In the genomic region with DNA sequence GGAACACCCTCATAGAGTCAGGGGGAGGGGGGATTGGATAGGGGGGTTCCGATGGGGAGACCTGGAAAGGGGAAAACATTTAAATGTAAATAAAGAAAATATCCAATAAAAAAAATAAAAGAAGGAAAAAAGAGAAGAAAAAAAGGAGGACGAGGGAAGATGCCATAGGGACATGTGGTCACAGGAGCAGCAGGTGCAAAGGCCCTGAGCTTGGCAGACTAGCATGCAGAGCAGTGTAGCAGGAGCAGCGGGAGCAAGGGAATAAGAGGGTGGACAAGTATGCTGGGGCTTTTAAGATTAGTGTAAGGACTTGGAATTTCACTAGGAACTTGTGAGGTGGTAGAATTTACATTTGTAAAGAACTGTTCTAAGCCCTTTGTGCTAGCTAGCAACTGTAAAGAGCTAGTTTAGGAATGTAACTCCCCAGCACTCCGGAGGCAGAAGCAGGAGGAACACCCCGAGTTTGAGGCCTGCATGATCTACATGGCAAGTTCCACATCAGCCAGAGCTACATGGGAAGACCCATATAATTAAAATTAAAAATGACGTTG, we compare ENCODE assay signal across 8 mouse cellular contexts. TPM values are rescaled to one million over a fixed set of nuclear protein-coding genes. Genes with fewer than 3 reads are reported as not detected.
DNase-seq lines count a peak whose midpoint lies in the region; ATAC-seq lines count a peak whose summit lies in the region.

No protein-coding gene starts in this region.

- H3K4me1 ChIP-seq in heart, embryonic 16.5 days (ENCODE audit: control insufficient read depth, insufficient read depth, low read length): peaks cover 15% of the 10 kb centered on the region
- peaks cover 36% of the 10 kb centered on the region for H3K4me1 ChIP-seq in hindbrain, embryonic 15.5 days (replicated peaks)
- peaks cover 38% of the 10 kb centered on the region for H3K4me1 ChIP-seq in midbrain, embryonic 13.5 days (replicated peaks)

- H3K4me3 ChIP-seq in heart, embryonic 16.5 days (ENCODE audit: low read length): no peak overlapping the region
- peak overlapping the region; percentile 77 for H3K4me3 ChIP-seq in hindbrain, embryonic 15.5 days
- H3K4me3 ChIP-seq in midbrain, embryonic 13.5 days (replicated peaks): peak overlapping the region; percentile 72

- intact Hi-C loops in heart, postnatal 25 days (cut with DNase I): no loop called here
- intact Hi-C loops in left cerebral cortex, postnatal 36 days (cut with DNase I): no loop called here

- ATAC-seq in heart, embryonic 16.5 days (replicated peaks; ENCODE audit: extremely low read depth, insufficient read depth, low FRiP score): no peak
- no peak for ATAC-seq in hindbrain, embryonic 15.5 days (ENCODE audit: low FRiP score, low read depth)
- no peak for ATAC-seq in midbrain, embryonic 13.5 days

- H3K36me3 ChIP-seq in heart, embryonic 16.5 days (ENCODE audit: control insufficient read depth, insufficient read depth): peaks cover 10% of the 10 kb centered on the region
- H3K36me3 ChIP-seq in hindbrain, embryonic 15.5 days: peaks cover 15% of the 10 kb centered on the region; the same call in 1 of the 2 replicates
- peaks cover 18% of the 10 kb centered on the region for H3K36me3 ChIP-seq in midbrain, embryonic 13.5 days

- H3K9me3 ChIP-seq in heart, embryonic 16.5 days (replicated peaks; ENCODE audit: control insufficient read depth, low read length): no peaks in the 10 kb centered on the region; the same call in 1 of the 2 replicates
- H3K9me3 ChIP-seq in hindbrain, embryonic 15.5 days: no peaks in the 10 kb centered on the region
- 0 out of 2 replicates have a peak, but pooled peaks cover 4% of the 10 kb centered on the region for H3K9me3 ChIP-seq in midbrain, embryonic 13.5 days

- no peaks in the 10 kb centered on the region for H3K27me3 ChIP-seq in heart, embryonic 16.5 days (ENCODE audit: control insufficient read depth, insufficient read depth, low read length)
- H3K27me3 ChIP-seq in hindbrain, embryonic 15.5 days: no peaks in the 10 kb centered on the region
- no peaks in the 10 kb centered on the region for H3K27me3 ChIP-seq in midbrain, embryonic 13.5 days

- H3K9ac ChIP-seq in heart, embryonic 16.5 days (ENCODE audit: low read length): no peak overlapping the region
- H3K9ac ChIP-seq in hindbrain, embryonic 15.5 days: no peak overlapping the region
- no peak overlapping the region; the same call in 1 of the 2 replicates for H3K9ac ChIP-seq in midbrain, embryonic 13.5 days (replicated peaks)

- peak overlapping the region; percentile 77 for H3K4me2 ChIP-seq in heart, embryonic 16.5 days (ENCODE audit: low read depth, low read length)
- H3K4me2 ChIP-seq in hindbrain, embryonic 15.5 days: peak overlapping the region; percentile 64
- peak overlapping the region; percentile 83 for H3K4me2 ChIP-seq in midbrain, embryonic 13.5 days (replicated peaks)

- no peak for DNase-seq in heart, postnatal 25 days (ENCODE audit: low spot score)
- peak; percentile 43 for DNase-seq in ZHBTc4 (ENCODE audit: low read depth, low spot score)
- no peak for DNase-seq in left cerebral cortex, postnatal 36 days (ENCODE audit: low spot score in 2 of 2)
- no peak for DNase-seq in urinary bladder, postnatal 4 days (ENCODE audit: low spot score in 2 of 2)
- no peak for DNase-seq in frontal cortex, postnatal 25 days (ENCODE audit: low spot score in 2 of 2)

- no peak overlapping the region for H3K27ac ChIP-seq in heart, embryonic 16.5 days (ENCODE audit: low read length)
- H3K27ac ChIP-seq in hindbrain, embryonic 15.5 days (replicated peaks): no peak overlapping the region
- H3K27ac ChIP-seq in midbrain, embryonic 13.5 days: no peak overlapping the region

- 71% methylated on average over 6 of the region's 6 CpGs for whole genome bisulfite sequencing in heart, embryonic 16.5 days
- WGBS in hindbrain, embryonic 15.5 days: 74% methylated on average over 6 of the region's 6 CpGs
- WGBS in midbrain, embryonic 13.5 days: 68% methylated on average over 6 of the region's 6 CpGs

RNA-seq across cellular contexts. Expression of a gene that starts 1.2 kb away (rescaled TPM):
- polyA plus RNA-seq in heart, embryonic 16.5 days (2015; fragmentation: Nextera tagmentation; extraction: Ambion mirVana): 73.1 and 91.5 TPM in 2 replicates
- 10 to 100 TPM; 35.1 to 38.7 TPM for total RNA-seq in heart, postnatal 25 days (2021)
- 88.8 and 93.6 TPM in 2 replicates for polyA plus RNA-seq in hindbrain, embryonic 15.5 days (2015; fragmentation: Nextera tagmentation; extraction: Ambion mirVana)
- polyA plus RNA-seq in midbrain, embryonic 13.5 days (2015; fragmentation: Nextera tagmentation; extraction: Ambion mirVana): 80.4 and 81.8 TPM in 2 replicates
- 10 to 100 TPM; 95.5 to 96.6 TPM for total RNA-seq in left cerebral cortex, postnatal 36 days (2021)

RNA-seq across cellular contexts. Expression of a gene that starts 48.6 kb away (rescaled TPM):
- 44.3 and 51.9 TPM in 2 replicates for polyA plus RNA-seq in heart, embryonic 16.5 days (2015; fragmentation: Nextera tagmentation; extraction: Ambion mirVana)
- total RNA-seq in heart, postnatal 25 days (2021): 10 to 100 TPM; 52.6 to 54.5 TPM
- 67.8 and 72.8 TPM in 2 replicates for polyA plus RNA-seq in hindbrain, embryonic 15.5 days (2015; fragmentation: Nextera tagmentation; extraction: Ambion mirVana)
- polyA plus RNA-seq in midbrain, embryonic 13.5 days (2015; fragmentation: Nextera tagmentation; extraction: Ambion mirVana): 73.8 and 77.2 TPM in 2 replicates
- total RNA-seq in left cerebral cortex, postnatal 36 days (2021): 100 to 1,000 TPM; 267 to 277 TPM
